Mouse (Mus musculus) neural tube, embryonic 15.5 days (tissue): Measurements from ENCODE around the gene Fam229b. TPM values are rescaled to one million over a fixed set of nuclear protein-coding genes. Genes with fewer than 3 reads are reported as not detected.

Source experiments
- ATAC-seq: fragments of 200-750 bp; cut with Nextera tagmentation; 2 replicates; pipeline ENCODE4 v1.8.0; 2017; ENCODE audit warnings: mild to moderate bottlenecking, moderate TSS enrichment, moderate library complexity; ENCODE audit not compliant: low FRiP score
- H3K27ac ChIP-seq: fragments of 300-500 bp; sonication (generic); replicated peaks from 2 replicates; pipeline ENCODE4 v1.5.1; 2015; ENCODE audit warnings: mild to moderate bottlenecking, inconsistent platforms
- H3K27me3 ChIP-seq: fragments of 300-500 bp; sonication (generic); replicated peaks from 2 replicates; pipeline ENCODE4 v1.6.1; 2015; ENCODE audit warnings: inconsistent platforms
- H3K36me3 ChIP-seq: fragments of 300-500 bp; sonication (generic); 2 replicates; pipeline ENCODE4 v1.6.1; 2015; ENCODE audit warnings: inconsistent platforms
- H3K4me1 ChIP-seq: fragments of 300-500 bp; sonication (generic); 2 replicates; pipeline ENCODE4 v1.6.1; 2015; ENCODE audit warnings: inconsistent platforms
- H3K4me2 ChIP-seq: fragments of 300-500 bp; sonication (generic); 2 replicates; pipeline ENCODE4 v1.6.1; 2015; ENCODE audit warnings: inconsistent platforms, mild to moderate bottlenecking, moderate library complexity
- H3K4me3 ChIP-seq: fragments of 300-500 bp; sonication (generic); replicated peaks from 2 replicates; pipeline ENCODE4 v1.5.1; 2015; ENCODE audit warnings: mild to moderate bottlenecking, inconsistent platforms
- H3K9ac ChIP-seq: fragments of 300-500 bp; sonication (generic); replicated peaks from 2 replicates; pipeline ENCODE4 v1.6.1; 2015; ENCODE audit warnings: mild to moderate bottlenecking, inconsistent platforms
- H3K9me3 ChIP-seq: fragments of 300-500 bp; sonication (generic); replicated peaks from 2 replicates; pipeline ENCODE4 v1.6.1; 2016; ENCODE audit warnings: inconsistent platforms
- WGBS: fragments of 180-500 bp; shearing (Covaris S2); methylation state at CpG from one replicate; pipeline ENCODE4 v1.1.7; 2015; ENCODE audit warnings: mixed read lengths; 5-methylcytosine and 5-hydroxymethylcytosine counted together
- polyA plus RNA-seq: library from polyadenylated mRNA; unstranded; fragments of >200 nt; fragmentation: Nextera tagmentation; extraction: Ambion mirVana; gene quantifications from 2 replicates; pipeline ENCODE4 v1.2.1, GENCODE M21; 2015

Fam229b gene
- polyA plus RNA-seq, 1 experiment from 2014 or later, result 36.8 TPM

DNA sequence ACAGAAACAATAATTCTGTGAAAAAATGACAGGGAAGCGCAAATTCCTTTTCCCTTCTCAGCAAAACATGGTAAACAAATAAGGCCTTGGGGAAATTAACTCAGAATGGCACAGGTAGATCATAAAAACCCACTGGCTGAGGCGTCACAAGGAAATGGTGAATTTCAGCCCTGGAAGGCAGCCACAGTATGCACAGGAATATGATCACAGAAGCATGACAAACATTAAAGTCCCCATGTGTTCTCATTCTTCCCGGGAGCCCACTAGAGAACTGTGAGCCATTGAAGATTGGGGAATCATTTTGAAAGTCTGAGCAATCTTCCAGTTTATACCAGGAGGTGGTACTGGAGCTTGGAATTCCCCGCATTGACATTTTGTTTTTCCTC, 24.2 kb downstream of the Fam229b start:
- Histone ChIP-seq H3K27ac (peak overlapping the region; percentile 74), H3K9ac (no peak overlapping the region), H3K4me2 (peak overlapping the region; percentile 15; the same call in 1 of the 2 replicates), H3K9me3 (no peaks in the 10 kb centered on the region), H3K27me3 (no peaks in the 10 kb centered on the region), H3K4me3 (no peak overlapping the region), H3K4me1 (peaks cover 13% of the 10 kb centered on the region), H3K36me3 (no peaks in the 10 kb centered on the region)
- peak; percentile 69 for ATAC-seq
- 27% methylated on average over 4 of the region's 4 CpGs for WGBS

DNA sequence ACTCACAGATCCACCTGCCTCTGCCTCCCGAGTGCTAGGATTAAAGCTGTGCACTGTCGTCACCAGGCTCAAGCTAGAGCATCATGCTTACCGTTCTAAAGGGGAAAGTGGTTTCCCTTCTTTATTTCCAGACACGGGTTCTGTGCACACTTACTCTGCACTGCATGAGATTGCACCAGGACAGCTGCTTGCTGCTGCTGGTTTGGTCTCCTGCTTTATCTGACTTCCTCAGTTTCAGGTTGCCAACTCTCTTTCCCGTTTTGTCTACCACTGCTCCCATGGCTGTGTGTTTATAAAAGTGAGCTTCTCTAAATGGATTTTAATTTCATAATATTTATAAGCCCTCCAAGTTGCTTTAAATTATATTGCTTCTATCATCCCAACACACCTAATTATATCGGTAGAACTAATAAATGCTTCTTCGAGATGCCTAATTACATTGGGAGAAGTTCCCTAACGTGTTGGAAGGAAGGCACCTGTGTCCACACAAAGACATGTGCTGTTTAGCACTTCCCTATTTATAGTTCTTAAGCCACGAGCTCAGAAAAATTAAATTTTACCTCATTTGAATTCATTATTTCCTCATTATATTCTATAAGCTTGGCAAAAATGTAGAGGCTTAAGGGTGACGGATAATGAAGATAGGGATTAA, 24.8 kb downstream of the Fam229b start:
- WGBS, result 53% methylated on average over 10 of the region's 10 CpGs
- no peaks in the 10 kb centered on the region for H3K27me3 ChIP-seq
- no peak overlapping the region for H3K9ac ChIP-seq
- no peak overlapping the region for H3K4me3 ChIP-seq
- 0 out of 2 replicates have a peak overlapping the region, but pooled peaks have one; percentile 13 for H3K4me2 ChIP-seq
- peak overlapping the region; percentile 74 for H3K27ac ChIP-seq
- ATAC-seq, result peak; percentile 67
- no peaks in the 10 kb centered on the region for H3K9me3 ChIP-seq
- peaks cover 13% of the 10 kb centered on the region for H3K4me1 ChIP-seq
- H3K36me3 ChIP-seq, result no peaks in the 10 kb centered on the region

DNA sequence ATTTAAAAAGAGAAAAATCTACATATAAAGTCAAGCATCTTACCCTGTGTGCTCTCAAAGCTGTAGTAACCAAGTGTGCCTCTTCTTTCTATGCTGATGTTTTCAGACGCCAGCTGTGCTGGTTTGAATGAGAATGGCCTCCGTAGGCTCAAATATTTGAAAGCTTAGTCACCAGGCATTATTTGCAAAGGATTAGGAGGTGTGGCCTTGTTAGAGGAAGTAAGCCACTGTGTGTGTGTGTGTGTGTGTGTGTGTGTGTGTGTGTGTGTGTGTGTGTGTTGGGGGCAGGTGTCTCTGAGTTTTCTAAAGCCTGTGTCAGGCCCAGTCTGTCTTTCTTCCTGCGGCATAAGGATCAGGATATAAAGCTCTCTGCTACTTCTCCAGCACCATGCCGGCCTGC, 26.8 kb downstream of the Fam229b start:
- Histone ChIP-seq H3K9ac (no peak overlapping the region), H3K36me3 (no peaks in the 10 kb centered on the region), H3K4me3 (no peak overlapping the region), H3K4me2 (no peak overlapping the region), H3K9me3 (no peaks in the 10 kb centered on the region), H3K27ac (no peak overlapping the region), H3K27me3 (no peaks in the 10 kb centered on the region), H3K4me1 (peaks cover 13% of the 10 kb centered on the region)
- WGBS, result 65% methylated on average over 4 of the region's 4 CpGs
- ATAC-seq, result no peak

DNA sequence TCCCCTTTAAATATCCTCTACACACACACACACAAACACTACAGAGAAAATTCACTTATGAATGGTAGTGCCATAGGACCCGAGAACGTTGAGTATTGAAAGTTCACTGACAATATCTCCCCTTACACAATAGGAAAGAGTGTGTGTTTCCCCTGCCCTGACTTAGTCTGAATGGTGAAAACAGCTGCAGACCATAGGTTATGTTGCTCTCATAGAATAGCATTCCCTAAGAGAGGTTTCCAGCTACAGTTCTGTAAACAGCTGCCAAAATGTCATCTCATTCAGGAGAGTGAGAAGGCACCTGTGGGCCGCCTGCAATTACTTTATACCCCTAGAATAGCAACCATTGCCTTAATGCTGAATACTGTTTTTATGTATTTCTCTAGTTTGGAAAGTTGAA, 27.3 kb downstream of the Fam229b start:
- Histone ChIP-seq H3K4me2 (no peak overlapping the region), H3K27me3 (no peaks in the 10 kb centered on the region), H3K4me1 (peaks cover 13% of the 10 kb centered on the region), H3K36me3 (no peaks in the 10 kb centered on the region), H3K27ac (no peak overlapping the region), H3K9me3 (no peaks in the 10 kb centered on the region), H3K4me3 (no peak overlapping the region), H3K9ac (no peak overlapping the region)
- ATAC-seq, result no peak
- 65% methylated on average over 3 of the region's 3 CpGs for WGBS

DNA sequence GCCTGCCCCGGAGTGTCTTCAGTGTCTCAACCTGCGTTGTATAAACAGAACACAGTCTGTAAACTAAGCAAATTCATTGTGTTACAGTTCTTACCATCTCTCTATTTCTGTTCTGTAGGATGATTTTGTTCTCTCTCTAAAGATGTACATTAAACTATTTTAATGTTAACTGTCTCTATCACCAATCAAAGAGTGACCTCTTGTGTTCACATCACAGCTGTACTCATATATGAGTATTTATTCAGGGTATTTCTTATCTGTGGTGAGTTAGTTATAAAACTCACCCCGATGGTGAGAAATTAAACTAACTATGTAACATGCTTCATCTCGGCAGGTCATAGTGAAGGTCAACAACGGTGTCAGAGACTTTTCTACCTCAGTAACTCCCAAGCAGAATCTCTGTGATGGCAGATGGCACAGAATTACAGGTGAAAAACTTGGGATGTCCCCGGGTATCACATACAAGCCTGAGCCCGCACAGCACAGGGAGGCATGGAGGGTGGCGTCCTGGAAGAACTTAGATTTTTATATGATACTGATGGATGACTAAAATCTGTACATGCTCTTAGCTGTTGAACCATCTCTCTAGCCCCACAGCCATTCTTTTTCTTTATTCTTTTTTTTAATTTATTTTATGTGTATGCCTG, 28.8 kb downstream of the Fam229b start:
- Histone ChIP-seq H3K4me2 (no peak overlapping the region), H3K4me1 (peaks cover 10% of the 10 kb centered on the region), H3K36me3 (no peaks in the 10 kb centered on the region), H3K9ac (no peak overlapping the region), H3K4me3 (no peak overlapping the region), H3K9me3 (no peaks in the 10 kb centered on the region), H3K27me3 (no peaks in the 10 kb centered on the region), H3K27ac (no peak overlapping the region)
- 95% methylated on average over 8 of the region's 8 CpGs for WGBS
- ATAC-seq, result no peak

DNA sequence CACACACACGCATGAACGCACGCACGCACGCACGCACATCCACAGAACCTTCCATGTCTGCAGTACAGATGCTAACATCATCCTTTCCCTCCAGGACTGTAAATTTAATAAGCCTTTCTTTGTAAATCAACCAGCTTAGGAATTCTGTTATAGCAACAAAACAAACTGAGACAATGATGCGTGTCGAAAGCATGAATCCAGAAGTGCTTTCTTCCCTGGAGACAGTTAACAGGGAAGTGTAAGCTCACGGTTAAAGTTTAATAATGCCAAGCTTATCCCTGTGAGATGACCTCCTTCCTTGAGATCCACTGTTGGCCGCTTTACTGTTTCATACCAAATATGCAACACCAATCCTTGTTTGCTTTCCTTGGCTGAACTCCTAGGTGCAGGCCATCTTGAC, 35.0 kb downstream of the Fam229b start:
- peaks cover 3% of the 10 kb centered on the region; the same call in 1 of the 2 replicates for H3K36me3 ChIP-seq
- no peak overlapping the region for H3K4me2 ChIP-seq
- H3K9me3 ChIP-seq, result no peaks in the 10 kb centered on the region
- H3K4me3 ChIP-seq, result no peak overlapping the region
- no peaks in the 10 kb centered on the region for H3K27me3 ChIP-seq
- H3K4me1 ChIP-seq, result no peaks in the 10 kb centered on the region
- WGBS, result 91% methylated on average over 10 of the region's 10 CpGs
- H3K9ac ChIP-seq, result no peak overlapping the region
- no peak overlapping the region for H3K27ac ChIP-seq
- ATAC-seq, result no peak

DNA sequence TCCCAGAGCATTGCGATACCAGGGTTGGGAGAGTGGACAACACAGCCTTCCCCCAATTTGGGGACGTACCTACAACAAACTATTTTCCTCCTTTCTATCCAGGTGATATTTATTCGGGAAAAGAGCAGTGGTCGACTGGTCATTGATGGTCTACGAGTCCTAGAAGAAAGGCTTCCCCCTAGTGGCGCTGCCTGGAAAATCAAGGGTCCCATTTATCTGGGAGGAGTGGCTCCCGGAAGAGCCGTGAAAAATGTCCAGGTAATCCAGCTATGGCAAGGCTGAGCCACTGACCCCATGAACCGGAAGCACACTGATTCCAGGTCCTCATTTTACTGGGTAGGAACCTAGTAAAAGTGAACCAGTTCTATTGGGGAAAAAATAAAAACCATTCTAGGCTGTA, 36.7 kb downstream of the Fam229b start:
- 90% methylated on average over 9 of the region's 9 CpGs for WGBS
- Histone ChIP-seq H3K4me1 (no peaks in the 10 kb centered on the region), H3K27ac (no peak overlapping the region), H3K9me3 (no peaks in the 10 kb centered on the region), H3K4me3 (no peak overlapping the region), H3K36me3 (peaks cover 3% of the 10 kb centered on the region; the same call in 1 of the 2 replicates), H3K9ac (no peak overlapping the region), H3K4me2 (no peak overlapping the region), H3K27me3 (no peaks in the 10 kb centered on the region)
- ATAC-seq, result no peak

DNA sequence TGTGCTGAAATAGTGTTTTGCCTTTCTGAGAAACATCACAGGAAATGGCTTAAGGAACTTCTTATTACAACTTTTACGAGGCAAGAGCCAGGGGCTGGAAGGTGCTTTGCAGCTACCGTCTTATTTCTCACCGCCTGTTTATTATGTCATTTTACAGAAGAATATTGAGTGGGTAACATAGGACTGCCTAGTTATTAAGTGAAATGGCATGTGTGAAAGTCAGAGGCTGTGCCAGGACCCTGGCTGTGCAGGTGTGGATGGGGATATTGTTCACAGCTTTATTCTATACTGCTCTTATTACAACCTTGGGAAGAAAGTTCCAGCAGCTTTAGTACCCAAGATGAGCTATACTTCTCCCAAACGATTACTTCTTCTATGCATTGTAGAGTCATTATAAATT, 61.7 kb downstream of the Fam229b start:
- Histone ChIP-seq H3K36me3 (no peaks in the 10 kb centered on the region), H3K9ac (no peak overlapping the region), H3K9me3 (no peaks in the 10 kb centered on the region), H3K4me3 (no peak overlapping the region), H3K4me2 (no peak overlapping the region), H3K27ac (no peak overlapping the region), H3K27me3 (no peaks in the 10 kb centered on the region), H3K4me1 (no peaks in the 10 kb centered on the region)
- ATAC-seq, result no peak
- 86% methylated on average over 4 of the region's 4 CpGs for WGBS

Other genes starting within 250 kb of the Fam229b start
- gene Lama4, start 168.4 kb downstream of the Fam229b start, polyA plus RNA-seq, result 22.3 and 31.5 TPM in 2 replicates
- 7.1 and 10.2 TPM in 2 replicates for gene Tube1, start 62 bp upstream of the Fam229b start, polyA plus RNA-seq
- gene Ccn6, start 29.9 kb upstream of the Fam229b start, polyA plus RNA-seq, result 0.65 and 0.69 TPM in 2 replicates
- gene Fyn, start 234.9 kb upstream of the Fam229b start, polyA plus RNA-seq, result 67.8 and 76.5 TPM in 2 replicates